Mouse (Mus musculus): ENCODE data around the gene Chst4.
A peak's percentile ranks its signal among the peaks of the same experiment; 100 is the strongest.
"Not testable (repeated sequence)": the region's sequence is repeated elsewhere in the genome, so short reads cannot be mapped to it uniquely, and the experiment has no call there.

Gene Chst4

DNA sequence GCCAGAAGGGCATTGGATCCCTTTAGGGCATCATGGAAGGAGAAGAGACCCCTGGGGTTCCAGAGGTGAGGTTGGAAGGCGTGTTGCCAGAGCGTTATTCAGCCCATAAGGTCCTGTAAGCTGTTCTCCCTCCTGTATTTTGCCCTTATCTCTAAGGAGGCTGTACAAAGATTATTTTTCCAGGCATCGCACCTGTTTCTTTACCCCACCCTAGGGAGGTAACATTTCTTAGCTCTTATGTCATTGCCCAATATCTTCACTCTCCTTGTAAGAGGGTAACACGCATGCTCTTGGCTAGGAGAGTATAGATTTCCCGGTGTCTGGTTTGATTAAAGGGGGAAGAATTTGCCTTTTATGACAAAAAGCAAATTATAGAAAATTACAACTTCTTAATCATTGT, at the start of gene Chst4:
Gene Chst4, minus strand, starts transcription at position 82 of the 400 bp plus-strand sequence.
- no peak for DNase-seq (ENCODE audit: low read depth)

DNA sequence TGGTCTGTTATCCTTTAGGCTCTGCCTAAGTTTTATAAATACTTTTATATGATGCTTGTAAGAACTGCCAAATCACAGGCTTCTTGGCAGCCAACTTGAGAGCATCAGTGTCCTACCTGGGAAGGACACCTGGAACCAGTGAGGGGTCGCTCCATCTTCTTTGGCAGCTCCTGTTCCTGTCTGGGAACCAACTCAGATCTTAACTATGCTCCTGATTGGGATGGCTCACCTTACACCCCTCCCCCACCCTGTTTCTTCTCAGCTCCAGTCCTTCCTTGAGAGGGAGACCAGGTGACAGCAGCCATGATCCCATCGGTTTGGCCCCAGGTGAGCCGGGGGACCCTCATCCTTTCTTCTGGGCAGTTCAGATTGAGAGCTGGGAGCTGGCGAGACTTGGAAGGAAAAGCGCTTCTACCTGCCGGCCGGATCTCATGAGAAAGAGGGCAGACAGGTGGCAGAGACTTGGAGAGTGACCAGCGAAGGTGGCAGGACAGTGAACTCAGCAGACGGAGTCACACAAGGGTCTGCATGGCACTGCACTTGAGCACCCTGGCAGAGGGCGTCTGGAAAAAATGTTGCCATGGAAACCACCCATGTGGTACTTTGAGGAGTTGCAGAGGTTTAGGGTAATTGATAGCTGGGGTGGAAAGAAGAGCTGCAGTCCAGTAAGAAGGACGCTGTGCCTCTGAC, 43.0 kb upstream of the Chst4 start:
- no peak for DNase-seq (ENCODE audit: low read depth)

- no peak for DNase-seq (ENCODE audit: low read depth)
Measured at GRCm38 (mm10) chr8:110079282-110080221, 40.0 kb upstream of the Chst4 start, which contains the start of gene Zfp612. Gene Zfp612, plus strand, starts transcription at chr8:110079746.

- no peak for DNase-seq (ENCODE audit: low read depth)
Measured at GRCm38 (mm10) chr8:110074496-110074895, 35.0 kb upstream of the Chst4 start.

GRCm38 (mm10) chr8:110071600-110071999, 32.1 kb upstream of the Chst4 start:
- peak; percentile 56 for DNase-seq (ENCODE audit: low read depth)

- DNase-seq (ENCODE audit: low read depth), result no peak
Measured at GRCm38 (mm10) chr8:110069706-110070105, 30.2 kb upstream of the Chst4 start.

- DNase-seq (ENCODE audit: low read depth), result no peak
Measured at GRCm38 (mm10) chr8:110065676-110066075, 26.1 kb upstream of the Chst4 start.

DNA sequence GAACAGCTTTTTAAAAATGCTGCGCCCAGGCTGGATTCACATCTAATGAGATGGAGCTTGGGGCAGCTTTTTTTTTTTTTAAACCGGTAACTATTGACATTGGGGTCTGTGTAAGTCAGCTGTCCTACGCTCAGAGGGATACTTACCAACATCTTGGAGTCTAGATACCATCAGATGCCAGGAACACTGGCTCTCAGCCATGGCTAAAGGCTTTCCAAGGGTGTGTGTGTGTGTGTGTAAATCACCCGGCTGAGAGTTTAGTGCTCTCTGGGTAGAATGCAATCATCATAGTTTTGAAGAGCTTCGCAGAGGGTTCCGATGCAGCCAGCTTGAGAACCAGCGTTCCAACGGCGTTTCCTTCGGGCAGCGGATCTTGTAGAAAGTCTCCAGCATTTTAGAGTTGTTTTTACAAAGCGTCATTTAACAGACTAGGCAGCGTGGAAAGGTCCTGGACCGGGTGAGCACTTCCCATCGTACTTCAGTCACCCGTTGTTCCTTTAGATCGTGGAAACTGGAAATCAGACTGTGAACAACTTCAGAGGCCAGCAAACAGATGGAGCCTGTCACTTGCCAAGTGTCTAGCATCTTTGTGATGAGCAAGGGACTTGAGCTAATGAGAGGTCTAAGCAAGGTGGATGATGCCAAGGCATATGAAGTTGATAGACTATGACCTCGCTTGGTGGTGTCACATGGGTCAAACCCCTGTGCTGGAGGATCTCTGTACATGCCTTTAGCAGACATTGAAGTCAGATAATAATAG, 25.2 kb upstream of the Chst4 start:
- no peak for DNase-seq (ENCODE audit: low read depth)

GRCm38 (mm10) chr8:110064161-110064560, 24.6 kb upstream of the Chst4 start:
- DNase-seq (ENCODE audit: low read depth), result no peak

- DNase-seq (ENCODE audit: low read depth), result no peak
Measured at GRCm38 (mm10) chr8:110058207-110058606, 18.7 kb upstream of the Chst4 start.

DNA sequence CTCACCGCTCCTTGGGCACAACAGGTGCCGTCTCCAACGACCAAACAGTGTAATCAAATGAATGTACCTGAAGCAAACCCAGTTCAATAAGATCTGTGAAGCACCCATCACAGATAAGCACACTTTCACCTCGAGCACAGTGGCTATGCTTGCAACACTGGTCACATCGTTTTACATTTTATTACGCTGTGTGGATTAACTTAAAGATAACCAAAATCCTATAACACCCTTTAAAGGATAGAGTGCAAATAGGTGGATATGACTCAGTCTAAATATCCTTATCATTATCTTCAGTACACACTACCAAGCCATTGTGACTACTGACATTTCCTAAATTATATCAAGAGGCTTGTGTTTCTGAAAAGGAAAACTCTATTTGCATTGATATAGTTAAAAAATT, 11.7 kb upstream of the Chst4 start:
- no peak for DNase-seq (ENCODE audit: low read depth)

DNA sequence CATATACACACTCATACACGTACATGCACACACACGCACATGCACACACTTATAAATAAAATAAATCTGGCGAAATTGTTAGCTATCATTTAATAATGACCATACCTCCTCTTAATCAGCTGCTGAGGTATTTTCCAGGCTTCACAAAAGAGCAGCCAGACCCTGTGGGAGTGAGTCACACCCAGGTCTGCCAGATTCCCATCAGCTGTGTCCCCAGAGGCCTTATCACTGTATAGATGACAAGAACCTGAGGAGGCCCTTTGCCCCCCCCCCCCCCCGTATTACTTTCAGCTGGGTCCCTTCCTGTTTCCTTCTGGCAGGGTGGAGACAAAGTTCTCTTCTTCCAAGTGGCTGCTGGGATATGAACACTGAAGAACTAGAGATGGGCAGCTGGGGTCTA, 969 bp upstream of the Chst4 start:
- no peak for DNase-seq (ENCODE audit: low read depth)

DNA sequence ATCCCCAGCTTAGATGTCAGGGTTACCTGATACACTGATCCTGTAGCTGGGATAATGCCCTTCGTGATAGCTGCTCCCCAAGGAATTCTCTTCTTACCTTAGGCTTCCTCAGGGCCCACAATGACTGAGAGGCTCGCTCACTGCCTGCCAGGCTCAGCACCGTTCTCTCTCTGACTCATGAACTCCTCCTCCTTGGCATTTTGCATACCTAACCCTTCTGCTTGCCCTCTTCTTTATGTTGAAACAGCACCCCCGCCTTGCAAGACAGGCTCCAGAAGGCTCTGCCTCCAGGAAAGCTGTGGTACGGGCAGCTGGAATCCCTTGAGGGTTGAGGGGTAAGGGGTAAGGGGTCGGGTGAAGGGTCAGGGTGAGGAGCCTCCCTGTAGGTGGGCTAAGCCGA, 324 bp downstream of the Chst4 start:
- no peak for DNase-seq (ENCODE audit: low read depth)

DNA sequence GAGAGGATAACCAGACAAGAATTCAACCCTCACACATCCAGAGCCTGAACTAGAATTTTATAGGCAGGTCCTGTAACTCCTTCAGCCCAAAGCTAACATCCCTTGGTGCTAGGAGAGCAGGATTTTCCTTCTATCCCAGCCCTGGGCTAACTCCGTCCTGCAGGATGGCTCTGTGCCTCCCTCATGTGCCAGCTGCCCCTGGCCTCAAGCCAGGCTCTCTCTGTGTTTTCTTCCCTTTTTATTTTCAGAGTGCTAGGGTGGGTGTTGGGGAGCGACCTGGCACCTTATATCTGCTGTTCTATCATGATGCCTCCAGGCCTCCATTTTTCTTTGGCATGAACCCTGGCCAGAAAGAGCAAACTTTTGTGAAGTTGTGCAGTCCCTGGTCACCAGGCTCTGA, 3.4 kb downstream of the Chst4 start:
- no peak for DNase-seq (ENCODE audit: low read depth)

DNA sequence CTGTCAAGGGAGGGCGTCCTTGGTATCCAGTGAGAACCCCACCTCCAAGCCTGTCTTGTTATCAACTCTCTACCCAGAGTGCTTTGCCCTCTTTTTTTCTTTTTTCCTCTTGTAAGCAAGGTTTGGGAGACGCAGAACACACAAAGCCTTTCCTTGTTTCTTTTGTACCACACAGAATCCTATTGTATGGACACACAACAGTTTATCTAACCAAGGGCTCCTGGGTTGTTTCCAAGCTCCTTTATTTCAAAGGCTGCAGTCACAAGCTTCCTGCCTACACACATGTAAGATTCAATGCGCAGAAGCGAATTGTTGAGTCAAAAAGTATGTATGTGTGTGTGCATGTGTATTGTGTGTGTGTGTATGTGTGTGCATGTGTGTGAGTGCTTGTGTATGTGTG, 5.2 kb downstream of the Chst4 start:
- DNase-seq (ENCODE audit: low read depth), result no peak

GRCm38 (mm10) chr8:110033771-110034170, 5.8 kb downstream of the Chst4 start:
- not testable (repeated sequence) for DNase-seq (ENCODE audit: low read depth)

GRCm38 (mm10) chr8:110022768-110023344, 16.7 kb downstream of the Chst4 start:
- no peak for DNase-seq (ENCODE audit: low read depth)

DNA sequence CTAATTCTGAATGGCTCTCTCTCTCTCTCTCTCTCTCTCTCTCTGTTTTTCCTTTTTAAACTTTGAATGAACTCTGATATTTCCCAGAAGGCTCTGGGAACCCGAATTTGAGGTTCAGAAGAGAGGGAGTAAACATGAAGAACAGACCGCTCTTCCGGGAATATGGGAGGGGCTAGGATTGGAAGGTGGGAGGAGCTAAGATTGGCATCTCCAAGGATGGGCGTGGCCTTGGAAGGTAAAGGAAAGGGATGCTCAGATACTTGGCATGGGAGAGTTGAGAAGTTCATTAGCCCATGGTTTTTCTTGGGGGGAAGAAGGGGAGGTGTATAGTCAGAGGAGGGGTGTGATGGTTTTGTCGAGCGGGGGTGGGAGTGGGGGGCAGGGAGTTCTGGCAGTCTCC, 17.5 kb downstream of the Chst4 start:
- no peak for DNase-seq (ENCODE audit: low read depth)

DNA sequence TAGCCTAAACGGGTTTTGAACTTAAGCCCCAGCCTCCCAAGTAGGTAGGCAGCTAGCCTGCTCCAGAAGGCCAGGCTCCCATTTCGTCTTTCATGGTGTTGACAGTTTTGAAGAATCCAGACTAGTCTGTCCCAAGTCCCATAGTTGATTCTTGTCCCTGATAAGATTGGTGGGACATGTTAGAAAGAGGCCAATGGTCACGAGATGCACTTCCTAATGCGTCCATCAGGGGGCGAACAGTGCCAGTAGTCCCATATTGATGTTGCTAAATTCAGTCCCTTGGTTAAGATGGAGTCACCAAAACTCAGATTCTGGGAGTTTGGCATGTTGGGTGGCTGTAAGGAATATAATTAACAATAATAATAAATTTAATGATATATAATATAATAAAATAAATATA, 28.7 kb downstream of the Chst4 start:
- peak; percentile 26 for DNase-seq (ENCODE audit: low read depth)

DNA sequence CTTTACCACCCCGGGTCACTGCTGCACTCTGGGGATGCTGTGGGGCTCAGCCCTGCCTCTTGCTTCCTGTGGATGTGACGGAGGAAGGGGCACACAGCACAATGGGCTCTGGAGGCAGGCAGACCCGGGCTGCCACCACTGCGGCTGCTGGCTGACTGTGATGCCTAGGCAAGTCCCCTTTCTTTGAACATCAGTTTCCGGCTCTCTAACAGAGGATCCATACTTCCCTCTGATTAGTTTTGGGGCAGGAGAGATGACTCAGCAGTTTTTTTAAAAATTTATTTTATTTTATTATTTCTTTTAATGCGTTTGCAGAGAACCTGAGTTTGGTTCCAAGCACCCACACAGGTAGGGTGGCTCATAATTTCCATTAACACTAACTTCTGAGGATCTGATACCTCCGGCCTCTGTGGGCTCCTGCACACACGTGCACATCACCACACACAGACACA, 30.5 kb downstream of the Chst4 start:
- DNase-seq (ENCODE audit: low read depth), result no peak

GRCm38 (mm10) chr8:110008228-110008994, 31.1 kb downstream of the Chst4 start:
- no peak for DNase-seq (ENCODE audit: low read depth)

Measured in c-Kit-positive CD71-negative TER-119-negative erythroid progenitor cells, embryonic 14.5 days (primary cell).